Mouse (Mus musculus) heart, postnatal 4 days (tissue): ENCODE data around the gene Gm21560. TPM values are rescaled to one million over a fixed set of nuclear protein-coding genes. Genes with fewer than 3 reads are reported as not detected.
A peak's percentile ranks its signal among the peaks of the same experiment; 100 is the strongest.
"Not testable (repeated sequence)": the region's sequence is repeated elsewhere in the genome, so short reads cannot be mapped to it uniquely, and the experiment has no call there.

Source experiments
- DNase-seq: peaks from one replicate; pipeline ENCODE4 v3.0.0; 2021
- total RNA-seq, 2 experiments: library from RNA; stranded (reverse); gene quantifications; 2 replicates each; pipeline ENCODE4 v1.2.3; 2021

The Gm21560 gene
- total RNA-seq: 1 to 10 TPM in 1 of 2 experiments, under 1 TPM in 1; 0.74 to 1.7 TPM

- DNase-seq: not testable (repeated sequence)
Measured at GRCm38 (mm10) chr14:6219192-6219591, at the start of gene Gm21560. Gm21560 (minus strand) TSS chr14:6219292.

- peak; percentile 3 for DNase-seq
Measured at GRCm38 (mm10) chr14:6163538-6163937, 55.6 kb downstream of the Gm21560 start.

- DNase-seq: not testable (repeated sequence)
Measured at GRCm38 (mm10) chr14:6161085-6161484, 58.0 kb downstream of the Gm21560 start.

Other genes starting within 250 kb of the Gm21560 start
- not detected for gene Gm3453, start 240.2 kb downstream of the Gm21560 start, total RNA-seq
- gene Gm6337, start 161.0 kb downstream of the Gm21560 start, total RNA-seq: not detected
- gene Gm8206, start 125.3 kb downstream of the Gm21560 start, total RNA-seq: under 1 TPM in 1 of 2 experiments, not detected in 1; 0.63 TPM
- under 1 TPM; 0.47 to 0.76 TPM for gene Gm3468, start 110.6 kb downstream of the Gm21560 start, total RNA-seq
- gene Gm3476, start 93.5 kb downstream of the Gm21560 start, total RNA-seq: not detected
- gene Gm3411, start 68.0 kb upstream of the Gm21560 start, total RNA-seq: 1 to 10 TPM in 1 of 2 experiments, under 1 TPM in 1; 0.86 to 1.8 TPM
- not detected for gene Gm21103, start 85.6 kb upstream of the Gm21560 start, total RNA-seq
- not detected for gene Gm3618, start 124.4 kb upstream of the Gm21560 start, total RNA-seq
- not detected for gene Gm16440, start 171.0 kb upstream of the Gm21560 start, total RNA-seq
- under 1 TPM; 0.69 to 0.74 TPM for gene Gm3591, start 193.2 kb upstream of the Gm21560 start, total RNA-seq
- not detected for gene Gm3594, start 225.3 kb upstream of the Gm21560 start, total RNA-seq